Mouse (Mus musculus) intestine, postnatal 0 days (tissue): ENCODE data around the gene Dcp1a. TPM values are rescaled to one million over a fixed set of nuclear protein-coding genes. Genes with fewer than 3 reads are reported as not detected.

Experiments used
- ATAC-seq: fragments of 200-750 bp; cut with Nextera tagmentation; 2 replicates; pipeline ENCODE4 v1.8.0; 2017; ENCODE audit warnings: mild to moderate bottlenecking, moderate TSS enrichment, moderate library complexity
- H3K27ac ChIP-seq: fragments of 300-500 bp; sonication (generic); 2 replicates; pipeline ENCODE4 v1.5.1; 2014; ENCODE audit warnings: mild to moderate bottlenecking, low read depth, low read length, moderate library complexity
- H3K27me3 ChIP-seq: fragments of 300-500 bp; sonication (generic); replicated peaks from 2 replicates; pipeline ENCODE4 v1.6.1; 2014; ENCODE audit warnings: low read length, mixed read lengths; ENCODE audit not compliant: control insufficient read depth, insufficient read depth
- H3K36me3 ChIP-seq: fragments of 300-500 bp; sonication (generic); 2 replicates; pipeline ENCODE4 v1.6.1; 2014; ENCODE audit warnings: mild to moderate bottlenecking, moderate library complexity; ENCODE audit not compliant: control insufficient read depth, insufficient read depth
- H3K4me1 ChIP-seq: fragments of 300-500 bp; sonication (generic); replicated peaks from 2 replicates; pipeline ENCODE4 v1.6.1; 2014; ENCODE audit warnings: antibody characterized with exemption, low read length, mixed read lengths; ENCODE audit not compliant: control insufficient read depth, insufficient read depth
- H3K4me2 ChIP-seq: fragments of 300-500 bp; sonication (generic); replicated peaks from 2 replicates; pipeline ENCODE4 v1.6.1; 2014; ENCODE audit warnings: low read depth, mild to moderate bottlenecking, moderate library complexity
- H3K4me3 ChIP-seq: fragments of 300-500 bp; sonication (generic); 2 replicates; pipeline ENCODE4 v1.5.1; 2014; ENCODE audit warnings: low read depth, low read length
- H3K9ac ChIP-seq: fragments of 300-500 bp; sonication (generic); 2 replicates; pipeline ENCODE4 v1.6.1; 2014; ENCODE audit warnings: mild to moderate bottlenecking, low read depth, low read length
- H3K9me3 ChIP-seq: fragments of 300-500 bp; sonication (generic); 2 replicates; pipeline ENCODE4 v1.6.1; 2016; ENCODE audit warnings: mixed run types; ENCODE audit not compliant: control insufficient read depth
- CTCF ChIP-seq: sonication (generic); IDR thresholded peaks from 2 replicates; pipeline ENCODE4 v1.5.1; 2016; ENCODE audit warnings: low read depth, mild to moderate bottlenecking, control low read depth, antibody characterized with exemption, moderate library complexity
- WGBS: fragments of 180-500 bp; shearing (Covaris S2); extraction: QIAGEN DNeasy Blood & Tissue Kit; methylation state at CpG from one replicate; pipeline ENCODE4 v1.1.7; 2014; 5-methylcytosine and 5-hydroxymethylcytosine counted together
- microRNA-seq: library from miRNA; unstranded; fragments of <30 nt; microRNA quantifications from one replicate; pipeline ENCODE4, GENCODE M21; 2016
- polyA plus RNA-seq: library from polyadenylated mRNA; unstranded; fragments of >200 nt; fragmentation: Nextera tagmentation; extraction: Ambion mirVana; gene quantifications from 2 replicates; pipeline ENCODE4 v1.2.1, GENCODE M21; 2015

The Dcp1a gene
- polyA plus RNA-seq, 1 experiment from 2014 or later, result 6.4 TPM

GRCm38 (mm10) chr14:30570303-30570702 is 91.0 kb downstream of the Dcp1a start:
- WGBS, result 81% methylated on average over 9 of the region's 9 CpGs
- Histone ChIP-seq H3K4me3 (no peak overlapping the region), H3K9ac (no peak overlapping the region), H3K27me3 (no peaks in the 10 kb centered on the region), H3K9me3 (no peaks in the 10 kb centered on the region), H3K27ac (peak overlapping the region; percentile 60; the same call in 1 of the 2 replicates), H3K4me1 (no peaks in the 10 kb centered on the region), H3K36me3 (peaks cover 97% of the 10 kb centered on the region), H3K4me2 (no peak overlapping the region)
- no peak for TF ChIP-seq CTCF
- no peak for ATAC-seq

- Histone ChIP-seq H3K4me2 (no peak overlapping the region), H3K4me1 (no peaks in the 10 kb centered on the region), H3K4me3 (no peak overlapping the region), H3K9ac (no peak overlapping the region), H3K36me3 (peaks cover 84% of the 10 kb centered on the region), H3K27ac (no peak overlapping the region), H3K9me3 (no peaks in the 10 kb centered on the region), H3K27me3 (no peaks in the 10 kb centered on the region)
- 82% methylated on average over 10 of the region's 10 CpGs for WGBS
- TF ChIP-seq CTCF, result no peak
- no peak for ATAC-seq
Observed at GRCm38 (mm10) chr14:30572253-30572652, 92.9 kb downstream of the Dcp1a start.

GRCm38 (mm10) chr14:30573235-30573634 is 93.9 kb downstream of the Dcp1a start:
- Histone ChIP-seq H3K4me3 (no peak overlapping the region), H3K27me3 (no peaks in the 10 kb centered on the region), H3K9ac (no peak overlapping the region), H3K9me3 (no peaks in the 10 kb centered on the region), H3K4me1 (peaks cover 3% of the 10 kb centered on the region; the same call in 1 of the 2 replicates), H3K4me2 (no peak overlapping the region), H3K27ac (no peak overlapping the region), H3K36me3 (peaks cover 75% of the 10 kb centered on the region)
- ATAC-seq, result no peak
- TF ChIP-seq CTCF, result no peak
- WGBS, result 52% methylated on average over 8 of the region's 8 CpGs

- Histone ChIP-seq H3K4me3 (no peak overlapping the region), H3K4me2 (no peak overlapping the region), H3K9me3 (no peaks in the 10 kb centered on the region), H3K9ac (no peak overlapping the region), H3K36me3 (peaks cover 66% of the 10 kb centered on the region), H3K27ac (no peak overlapping the region; the same call in 1 of the 2 replicates), H3K27me3 (no peaks in the 10 kb centered on the region), H3K4me1 (peaks cover 3% of the 10 kb centered on the region; the same call in 1 of the 2 replicates)
- no peak for ATAC-seq
- peak; percentile 96 for TF ChIP-seq CTCF
- 61% methylated on average over 6 of the region's 6 CpGs for WGBS
Observed at GRCm38 (mm10) chr14:30573983-30574584, 94.7 kb downstream of the Dcp1a start.

- Histone ChIP-seq H3K4me3 (no peak overlapping the region), H3K4me1 (peaks cover 3% of the 10 kb centered on the region; the same call in 1 of the 2 replicates), H3K27me3 (no peaks in the 10 kb centered on the region), H3K4me2 (no peak overlapping the region), H3K27ac (no peak overlapping the region), H3K36me3 (peaks cover 50% of the 10 kb centered on the region), H3K9me3 (no peaks in the 10 kb centered on the region), H3K9ac (no peak overlapping the region)
- ATAC-seq, result no peak
- no peak for TF ChIP-seq CTCF
- WGBS, result 57% methylated on average over 7 of the region's 7 CpGs
Observed at GRCm38 (mm10) chr14:30575791-30576190, 96.5 kb downstream of the Dcp1a start.

- Histone ChIP-seq H3K4me3 (no peak overlapping the region), H3K27ac (no peak overlapping the region), H3K4me2 (no peak overlapping the region), H3K9me3 (no peaks in the 10 kb centered on the region), H3K27me3 (no peaks in the 10 kb centered on the region), H3K9ac (no peak overlapping the region), H3K36me3 (peaks cover 45% of the 10 kb centered on the region), H3K4me1 (peaks cover 3% of the 10 kb centered on the region; the same call in 1 of the 2 replicates)
- ATAC-seq, result no peak
- TF ChIP-seq CTCF, result no peak
- WGBS, result 39% methylated on average over 5 of the region's 5 CpGs
Observed at GRCm38 (mm10) chr14:30576260-30576659, 96.9 kb downstream of the Dcp1a start.

Small RNAs within 50 kb of the gene (microRNA-seq; reads per million reads assigned to microRNA genes)
- 2.7 reads per million, percentile 2 among the genes with 10 or more reads in this experiment for gene Mir3076

Other genes starting within 250 kb of the Dcp1a start
- gene Cacna1d, start 11.9 kb downstream of the Dcp1a start, polyA plus RNA-seq, result 1.5 and 1.7 TPM in 2 replicates
- gene Tkt, start 68.8 kb downstream of the Dcp1a start, polyA plus RNA-seq, result 174 and 177 TPM in 2 replicates
- 54.7 and 60.6 TPM in 2 replicates for gene Prkcd, start 146.7 kb downstream of the Dcp1a start, polyA plus RNA-seq
- 8.4 and 9.0 TPM in 2 replicates for gene Rft1, start 174.8 kb downstream of the Dcp1a start, polyA plus RNA-seq
- 11.4 and 14.6 TPM in 2 replicates for gene Sfmbt1, start 235.3 kb downstream of the Dcp1a start, polyA plus RNA-seq